Mouse (Mus musculus) myocyte (in vitro differentiated cells): ENCODE data around the gene Atcay. TPM values are rescaled to one million over a fixed set of nuclear protein-coding genes. Genes with fewer than 3 reads are reported as not detected.
A peak's percentile ranks its signal among the peaks of the same experiment; 100 is the strongest.

Experiments used
- H3K27me3 ChIP-seq: one replicate; pipeline ENCODE4 v1.6.1; 2011; ENCODE audit not compliant: control insufficient read depth, insufficient read depth, insufficient read length
- H3K36me3 ChIP-seq: one replicate; pipeline ENCODE4 v1.6.1; 2011; ENCODE audit not compliant: control insufficient read depth, insufficient read depth
- H3K4me2 ChIP-seq: one replicate; pipeline ENCODE4 v1.6.1; 2011; ENCODE audit warnings: low read depth, control low read depth
- H3K4me3 ChIP-seq: one replicate; pipeline ENCODE4 v1.5.1; 2011; ENCODE audit warnings: mild to moderate bottlenecking, control low read depth, moderate library complexity
- H3K79me2 ChIP-seq: one replicate; pipeline ENCODE4 v1.6.1; 2011; ENCODE audit not compliant: control insufficient read depth, insufficient read depth
- H3ac ChIP-seq: one replicate; pipeline ENCODE4 v1.6.1; 2011; ENCODE audit not compliant: control insufficient read depth, insufficient read length
- CEBPB ChIP-seq: IDR thresholded peaks from 2 replicates; pipeline ENCODE4 v1.6.1; 2011; ENCODE audit warnings: mild to moderate bottlenecking, moderate library complexity; ENCODE audit not compliant: poor library complexity, insufficient read depth, severe bottlenecking
- E2F4 ChIP-seq: IDR thresholded peaks from one replicate; pipeline ENCODE4 v1.6.1; 2011; ENCODE audit warnings: mild to moderate bottlenecking, control low read depth, moderate library complexity; ENCODE audit not compliant: insufficient read depth
- MAX ChIP-seq: IDR thresholded peaks from one replicate; pipeline ENCODE4 v1.6.1; 2011; ENCODE audit warnings: low read depth, mild to moderate bottlenecking, control low read depth
- MYOD1 ChIP-seq, 3 experiments: IDR thresholded peaks; one replicate each; pipeline ENCODE4 v1.6.1; 2011; ENCODE audit warnings: control low read depth in 2 of 3, low read depth in 2 of 3, mild to moderate bottlenecking in 2 of 3, moderate library complexity in 1 of 3; ENCODE audit not compliant: insufficient read length in 2 of 3, control insufficient read depth in 1 of 3
- MYOG ChIP-seq, 3 experiments: IDR thresholded peaks; one replicate each; pipeline ENCODE4 v1.6.1; 2011; ENCODE audit warnings: control low read depth in 2 of 3, low read depth in 2 of 3, mild to moderate bottlenecking in 2 of 3; ENCODE audit not compliant: insufficient read length in 2 of 3, control insufficient read depth in 1 of 3, insufficient read depth in 1 of 3
- POLR2A ChIP-seq: IDR thresholded peaks from one replicate; pipeline ENCODE4 v1.6.1; 2011; ENCODE audit warnings: low read depth, mild to moderate bottlenecking, control low read depth, moderate library complexity; ENCODE audit not compliant: insufficient read length
- POLR2AphosphoS2 ChIP-seq: IDR thresholded peaks from one replicate; pipeline ENCODE4 v1.6.1; 2011; ENCODE audit warnings: low read depth, control low read depth; ENCODE audit not compliant: insufficient read length
- REST ChIP-seq: IDR thresholded peaks from one replicate; pipeline ENCODE4 v1.6.1; 2011; ENCODE audit warnings: mild to moderate bottlenecking, control low read depth, moderate library complexity; ENCODE audit not compliant: insufficient read depth, insufficient read length
- SRF ChIP-seq: IDR thresholded peaks from one replicate; pipeline ENCODE4 v1.6.1; 2011; ENCODE audit warnings: low read depth; ENCODE audit not compliant: control insufficient read depth, insufficient read length
- TCF12 ChIP-seq: IDR thresholded peaks from one replicate; pipeline ENCODE4 v1.6.1; 2011; ENCODE audit warnings: mild to moderate bottlenecking, control low read depth; ENCODE audit not compliant: poor library complexity, insufficient read depth, severe bottlenecking
- TCF3 ChIP-seq: IDR thresholded peaks from one replicate; pipeline ENCODE4 v1.6.1; 2011; ENCODE audit warnings: low read depth, control low read depth; ENCODE audit not compliant: insufficient read length
- USF1 ChIP-seq: IDR thresholded peaks from one replicate; pipeline ENCODE4 v1.6.1; 2011; ENCODE audit warnings: low read depth, mild to moderate bottlenecking, control low read depth, moderate library complexity
- polyA plus RNA-seq: library from polyadenylated mRNA; unstranded; fragments of >200 nt; fragmentation: generic; extraction: Trizol; gene quantifications from one replicate; pipeline ENCODE4 v1.2.1, GENCODE M21; 2012; ENCODE audit warnings: missing spikeins

Gene Atcay
- polyA plus RNA-seq, result 0.11 TPM

DNA sequence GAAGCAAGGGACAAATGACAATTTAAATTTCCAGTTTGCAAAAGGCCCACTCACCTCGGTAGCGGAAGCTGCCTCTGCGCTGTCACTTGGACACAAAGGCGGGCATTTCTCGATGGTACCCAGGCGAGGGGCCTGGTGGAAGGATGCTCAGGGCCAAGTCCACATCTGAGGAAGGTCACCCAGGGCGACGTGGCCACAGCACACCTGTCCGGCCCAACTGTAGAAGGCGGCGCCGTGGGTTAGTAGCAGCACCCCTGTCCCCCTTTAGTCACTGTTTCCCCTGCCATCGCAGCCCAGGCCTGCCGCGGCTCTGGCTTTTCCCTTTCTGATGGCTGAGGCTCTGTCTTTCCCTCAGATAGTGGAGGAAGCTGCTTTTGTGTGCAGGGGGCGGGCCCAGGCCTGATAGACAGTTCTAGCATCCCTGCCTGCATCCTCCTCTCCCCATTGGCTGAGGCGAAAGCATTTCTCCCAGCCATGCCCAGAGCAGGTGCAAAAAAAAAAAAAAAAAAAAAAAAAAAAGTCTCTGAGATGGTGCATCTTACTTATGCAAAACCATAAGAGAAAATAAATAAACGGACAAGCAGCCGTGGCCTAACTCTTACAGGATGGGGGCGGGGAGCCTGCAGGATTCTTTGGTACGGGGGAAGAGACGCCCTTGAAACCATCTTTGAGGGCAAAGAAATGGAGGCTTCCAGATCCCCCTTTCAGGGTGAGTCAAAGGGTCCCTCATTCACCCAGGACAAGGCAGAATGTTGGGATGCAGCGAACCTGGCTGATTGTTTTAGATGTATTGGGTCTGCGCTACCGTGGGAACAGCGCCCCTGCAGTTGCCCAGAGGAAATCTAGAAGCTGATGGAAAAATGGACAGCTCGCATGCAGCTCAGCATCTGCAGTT lies at the start of gene Atcay:
TSS of gene Atcay (minus strand) at position 396 of the 895 bp plus-strand sequence.
- Histone ChIP-seq H3K4me3 (no peak within 1 kb of the TSS), H3K36me3 (no peaks in the 10 kb centered on the region), H3ac (no peak within 1 kb of the TSS), H3K27me3 (peaks cover 6% of the 10 kb centered on the region), H3K79me2 (no peaks in the 10 kb centered on the region), H3K4me2 (peak within 1 kb of the TSS; percentile 24)
- TF ChIP-seq REST (no peak), CEBPB (no peak), USF1 (no peak), E2F4 (no peak), TCF12 (no peak), MAX (no peak), MYOG (IDR thresholded peaks at IDR 0.05; ENCODE audit: control insufficient read depth in 1 of 3, insufficient read depth in 1 of 3, insufficient read length in 2 of 3, low read depth in 2 of 3) (no peak), TCF3 (no peak), SRF (no peak), POLR2AphosphoS2 (no peak), MYOD1 (IDR thresholded peaks at IDR 0.05; ENCODE audit: control insufficient read depth in 1 of 3, insufficient read length in 2 of 3, low read depth in 2 of 3) (no peak), POLR2A (no peak)

DNA sequence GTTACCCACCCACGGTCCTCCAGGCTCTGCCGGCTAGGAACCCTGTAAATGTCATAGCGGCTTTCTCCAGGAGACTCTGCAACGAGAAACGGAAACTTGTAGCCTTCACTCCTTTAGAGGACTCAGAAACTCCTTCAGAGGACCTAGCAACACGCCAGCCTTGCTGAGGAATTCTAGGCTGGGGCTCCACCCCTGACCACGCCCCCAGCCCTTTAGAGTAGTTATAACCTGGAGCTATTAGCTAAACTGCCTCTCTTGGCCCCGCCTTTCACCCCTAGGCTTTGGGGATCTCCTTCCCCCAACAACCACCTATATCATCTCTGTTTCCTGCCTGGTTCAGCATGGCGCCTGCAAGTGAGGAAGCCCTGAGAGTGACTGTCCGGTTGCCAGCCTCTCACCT lies 48.9 kb upstream of the Atcay start:
- H3K36me3 ChIP-seq, result no peaks in the 10 kb centered on the region
- no peak overlapping the region for H3K4me2 ChIP-seq
- H3ac ChIP-seq, result no peak overlapping the region
- H3K4me3 ChIP-seq, result no peak overlapping the region
- H3K79me2 ChIP-seq, result no peaks in the 10 kb centered on the region
- H3K27me3 ChIP-seq, result peaks cover 28% of the 10 kb centered on the region
- TF ChIP-seq POLR2A, result no peak
- TF ChIP-seq POLR2AphosphoS2, result no peak
- TF ChIP-seq SRF, result no peak
- TF ChIP-seq TCF3, result no peak
- no peak for TF ChIP-seq CEBPB
- TF ChIP-seq REST, result no peak
- no peak for TF ChIP-seq MYOG (IDR thresholded peaks at IDR 0.05; ENCODE audit: control insufficient read depth in 1 of 3, insufficient read depth in 1 of 3, insufficient read length in 2 of 3, low read depth in 2 of 3)

DNA sequence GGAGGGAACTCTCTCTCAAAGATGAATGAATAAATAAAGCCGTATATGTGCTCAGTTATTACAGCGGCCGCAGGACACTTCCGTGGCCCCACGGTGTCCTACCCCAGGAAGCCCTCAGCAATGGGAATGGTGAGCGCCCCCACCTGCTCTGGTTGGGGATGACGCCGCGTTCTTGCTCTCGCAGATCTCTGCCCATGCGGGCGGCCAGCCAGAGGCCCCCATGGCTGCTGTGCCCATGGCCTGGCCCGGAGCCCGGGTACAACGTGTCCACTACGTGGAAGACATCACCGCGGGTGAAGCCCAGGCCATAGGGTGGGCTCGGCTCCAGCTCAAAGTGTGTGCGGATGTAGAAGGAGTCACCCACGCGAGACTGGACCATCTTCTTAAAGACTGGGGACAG lies 47.0 kb upstream of the Atcay start:
- no peak overlapping the region for H3K4me3 ChIP-seq
- H3K79me2 ChIP-seq, result no peaks in the 10 kb centered on the region
- H3K4me2 ChIP-seq, result no peak overlapping the region
- H3K27me3 ChIP-seq, result peaks cover 10% of the 10 kb centered on the region
- TF ChIP-seq MYOD1 (IDR thresholded peaks at IDR 0.05; ENCODE audit: control insufficient read depth in 1 of 3, insufficient read length in 2 of 3, low read depth in 2 of 3) (no peak), SRF (no peak), MAX (no peak), MYOG (IDR thresholded peaks at IDR 0.05; ENCODE audit: control insufficient read depth in 1 of 3, insufficient read depth in 1 of 3, insufficient read length in 2 of 3, low read depth in 2 of 3) (no peak), CEBPB (no peak), POLR2A (no peak), TCF12 (no peak), TCF3 (no peak), USF1 (no peak), POLR2AphosphoS2 (no peak), E2F4 (no peak), REST (no peak)
- no peak overlapping the region for H3ac ChIP-seq
- H3K36me3 ChIP-seq, result no peaks in the 10 kb centered on the region

DNA sequence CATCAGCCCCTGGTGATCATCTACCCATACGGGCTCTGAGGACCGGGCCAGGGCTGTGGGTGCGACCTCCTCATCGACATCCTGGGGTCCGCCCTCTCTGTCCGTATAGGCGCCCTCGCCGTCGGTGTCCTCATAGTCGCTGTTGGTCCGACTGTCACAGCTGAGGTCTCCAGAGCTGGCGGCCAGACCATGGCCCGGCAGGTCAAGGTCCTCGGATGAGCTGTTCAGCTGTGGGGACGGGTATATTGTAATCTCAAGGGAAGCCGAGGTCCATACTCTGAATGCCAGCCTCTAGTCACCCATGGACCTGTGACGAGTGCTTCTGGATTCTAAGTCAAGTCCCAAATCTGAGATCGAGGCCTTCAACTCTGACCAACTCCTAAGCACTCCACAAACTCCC lies 43.2 kb upstream of the Atcay start:
- Histone ChIP-seq H3K4me2 (no peak overlapping the region), H3ac (no peak overlapping the region), H3K27me3 (no peaks in the 10 kb centered on the region), H3K36me3 (no peaks in the 10 kb centered on the region), H3K79me2 (peaks cover 8% of the 10 kb centered on the region), H3K4me3 (no peak overlapping the region)
- TF ChIP-seq MAX (no peak), SRF (no peak), POLR2A (no peak), TCF12 (no peak), TCF3 (no peak), POLR2AphosphoS2 (no peak), MYOD1 (IDR thresholded peaks at IDR 0.05; ENCODE audit: control insufficient read depth in 1 of 3, insufficient read length in 2 of 3, low read depth in 2 of 3) (no peak), USF1 (no peak), MYOG (IDR thresholded peaks at IDR 0.05; ENCODE audit: control insufficient read depth in 1 of 3, insufficient read depth in 1 of 3, insufficient read length in 2 of 3, low read depth in 2 of 3) (no peak), REST (no peak)
